Mouse (Mus musculus) intestine, embryonic 14.5 days (tissue): ENCODE measurements around the gene Zbtb20. TPM values are rescaled to one million over a fixed set of nuclear protein-coding genes. Genes with fewer than 3 reads are reported as not detected.
"Not testable (repeated sequence)": the region's sequence is repeated elsewhere in the genome, so short reads cannot be mapped to it uniquely, and the experiment has no call there.

Experiments used
- ATAC-seq: fragments of 200-750 bp; cut with Nextera tagmentation; replicated peaks from 2 replicates; pipeline ENCODE4 v1.8.0; 2017; ENCODE audit warnings: low read depth, moderate number of reproducible peaks, moderate TSS enrichment, moderate library complexity; ENCODE audit not compliant: low FRiP score, low TSS enrichment
- DNase-seq: peaks from one replicate; pipeline ENCODE4 v3.0.0-alpha.2; 2018; ENCODE audit warnings: low spot score
- H3K27ac ChIP-seq: fragments of 300-500 bp; sonication (generic); 2 replicates; pipeline ENCODE4 v1.5.1; 2014; ENCODE audit warnings: low read depth, mild to moderate bottlenecking, control low read depth
- H3K27me3 ChIP-seq: fragments of 300-500 bp; sonication (generic); replicated peaks from 2 replicates; pipeline ENCODE4 v1.6.1; 2014; ENCODE audit warnings: low read length, control low read depth; ENCODE audit not compliant: control insufficient read depth, insufficient read depth
- H3K36me3 ChIP-seq: fragments of 300-500 bp; sonication (generic); 2 replicates; pipeline ENCODE4 v1.6.1; 2014; ENCODE audit warnings: low read length, control low read depth; ENCODE audit not compliant: control insufficient read depth, insufficient read depth
- H3K4me1 ChIP-seq: fragments of 300-500 bp; sonication (generic); replicated peaks from 2 replicates; pipeline ENCODE4 v1.6.1; 2014; ENCODE audit warnings: low read length, control low read depth, mixed read lengths; ENCODE audit not compliant: control insufficient read depth, insufficient read depth
- H3K4me2 ChIP-seq: fragments of 300-500 bp; sonication (generic); 2 replicates; pipeline ENCODE4 v1.6.1; 2014; ENCODE audit warnings: low read length
- H3K4me3 ChIP-seq: fragments of 300-500 bp; sonication (generic); 2 replicates; pipeline ENCODE4 v1.5.1; 2014; ENCODE audit warnings: low read depth, low read length, control low read depth, mixed read lengths
- H3K9ac ChIP-seq: fragments of 300-500 bp; sonication (generic); 2 replicates; pipeline ENCODE4 v1.6.1; 2014; ENCODE audit warnings: mild to moderate bottlenecking, low read length
- H3K9me3 ChIP-seq: fragments of 300-500 bp; sonication (generic); 2 replicates; pipeline ENCODE4 v1.6.1; 2016; ENCODE audit warnings: low read length, control low read depth; ENCODE audit not compliant: control insufficient read depth
- WGBS: fragments of 180-500 bp; shearing (Covaris S2); extraction: QIAGEN DNeasy Blood & Tissue Kit; methylation state at CpG from one replicate; pipeline ENCODE4 v1.1.7; 2014; 5-methylcytosine and 5-hydroxymethylcytosine counted together
- polyA plus RNA-seq: library from polyadenylated mRNA; unstranded; fragments of >200 nt; fragmentation: Nextera tagmentation; extraction: Ambion mirVana; gene quantifications from 2 replicates; pipeline ENCODE4 v1.2.1, GENCODE M21; 2014

Zbtb20 gene
- polyA plus RNA-seq, 1 experiment from 2014 or later = 27.3 TPM

GRCm38 (mm10) chr16:42914457-42915085 lies 38.9 kb downstream of the Zbtb20 start:
- H3K27me3 ChIP-seq = no peaks in the 10 kb centered on the region
- 54% methylated on average over 8 of the region's 8 CpGs for WGBS
- no peaks in the 10 kb centered on the region for H3K36me3 ChIP-seq
- no peak for ATAC-seq
- no peaks in the 10 kb centered on the region for H3K9me3 ChIP-seq
- no peak overlapping the region for H3K9ac ChIP-seq
- H3K27ac ChIP-seq = no peak overlapping the region
- H3K4me2 ChIP-seq = no peak overlapping the region
- no peaks in the 10 kb centered on the region for H3K4me1 ChIP-seq
- peak; percentile 57 for DNase-seq
- no peak overlapping the region for H3K4me3 ChIP-seq

GRCm38 (mm10) chr16:42919992-42920760 lies 44.5 kb downstream of the Zbtb20 start:
- DNase-seq (no peak), ATAC-seq (no peak)
- Histone ChIP-seq H3K9ac (no peak overlapping the region), H3K4me2 (no peak overlapping the region), H3K4me1 (no peaks in the 10 kb centered on the region), H3K36me3 (no peaks in the 10 kb centered on the region), H3K4me3 (no peak overlapping the region), H3K9me3 (no peaks in the 10 kb centered on the region), H3K27ac (no peak overlapping the region), H3K27me3 (no peaks in the 10 kb centered on the region)
- WGBS = 88% methylated on average over 5 of the region's 5 CpGs

DNA sequence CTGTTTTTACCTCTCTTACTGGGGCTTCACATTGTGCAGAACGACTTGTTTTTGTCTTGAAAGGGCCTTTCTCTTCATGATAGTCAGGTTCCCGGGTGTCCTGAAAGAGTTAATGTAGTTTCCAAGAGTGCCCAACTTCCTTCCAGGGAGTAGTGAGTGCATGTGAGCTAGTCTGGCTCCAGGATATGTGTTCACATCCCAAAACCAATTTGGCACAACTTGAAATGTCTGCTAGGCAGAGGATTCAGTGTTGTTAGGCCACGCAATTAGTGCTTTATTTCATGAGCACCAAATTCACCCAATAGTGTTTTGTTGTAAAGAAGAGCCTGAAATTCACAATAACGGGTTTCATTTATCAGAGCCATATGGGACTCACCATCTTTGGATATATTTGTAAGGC lies 45.8 kb downstream of the Zbtb20 start:
- no peak overlapping the region for H3K4me3 ChIP-seq
- no peaks in the 10 kb centered on the region for H3K36me3 ChIP-seq
- DNase-seq = no peak
- no peak for ATAC-seq
- H3K9me3 ChIP-seq = no peaks in the 10 kb centered on the region
- no peak overlapping the region for H3K9ac ChIP-seq
- H3K27ac ChIP-seq = no peak overlapping the region
- WGBS = 65% methylated on average over 4 of the region's 4 CpGs
- no peaks in the 10 kb centered on the region for H3K27me3 ChIP-seq
- H3K4me1 ChIP-seq = no peaks in the 10 kb centered on the region
- no peak overlapping the region for H3K4me2 ChIP-seq

DNA sequence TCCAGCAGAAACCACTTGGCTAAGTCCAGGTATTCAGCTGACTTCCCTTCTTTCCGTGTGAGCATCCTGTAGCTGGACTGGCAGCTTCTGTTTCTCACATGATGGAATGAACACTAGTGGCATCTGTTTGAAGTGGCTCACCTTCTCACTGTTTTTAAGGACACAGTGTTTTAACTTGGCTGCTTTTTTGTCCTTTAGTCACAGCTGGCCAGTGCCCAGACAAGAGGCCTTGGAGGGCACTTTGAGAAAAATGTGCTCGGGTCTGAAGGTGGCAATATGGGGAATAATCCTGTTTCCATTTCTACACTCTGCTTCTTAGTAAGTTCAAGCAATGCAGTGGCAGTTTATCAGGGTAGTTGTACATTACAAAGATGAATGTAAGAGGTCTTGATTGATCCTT lies 62.5 kb downstream of the Zbtb20 start:
- no peak overlapping the region for H3K4me3 ChIP-seq
- DNase-seq (no peak), ATAC-seq (no peak)
- H3K4me2 ChIP-seq = no peak overlapping the region
- H3K4me1 ChIP-seq = no peaks in the 10 kb centered on the region
- no peaks in the 10 kb centered on the region for H3K27me3 ChIP-seq
- no peak overlapping the region for H3K27ac ChIP-seq
- no peak overlapping the region for H3K9ac ChIP-seq
- no peaks in the 10 kb centered on the region for H3K36me3 ChIP-seq
- no peaks in the 10 kb centered on the region for H3K9me3 ChIP-seq
- WGBS = 65% methylated on average over 2 of the region's 2 CpGs

DNA sequence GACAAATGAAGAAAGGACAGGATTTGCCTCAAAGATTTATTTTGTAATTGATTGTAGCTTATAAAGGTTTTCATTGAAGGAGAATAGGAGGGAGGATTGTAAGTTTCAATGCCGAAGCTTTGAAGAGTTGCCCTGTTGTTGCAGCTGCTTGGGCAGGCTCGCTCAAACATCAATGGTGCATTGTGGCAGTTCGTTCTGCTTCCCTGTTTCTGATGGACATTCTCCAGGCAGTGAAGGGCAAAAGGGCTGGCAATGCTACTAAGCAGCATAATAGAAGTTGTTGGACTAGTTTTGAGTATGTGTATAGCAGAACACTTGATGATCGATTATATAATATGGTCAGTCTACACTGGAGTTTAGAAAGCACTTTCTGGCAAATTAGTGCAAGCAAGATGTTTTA lies 71.3 kb downstream of the Zbtb20 start:
- Histone ChIP-seq H3K9ac (no peak overlapping the region), H3K9me3 (no peaks in the 10 kb centered on the region), H3K4me3 (no peak overlapping the region), H3K27me3 (no peaks in the 10 kb centered on the region), H3K4me2 (no peak overlapping the region), H3K27ac (no peak overlapping the region), H3K4me1 (no peaks in the 10 kb centered on the region), H3K36me3 (no peaks in the 10 kb centered on the region)
- DNase-seq (no peak), ATAC-seq (no peak)
- 64% methylated on average over 4 of the region's 4 CpGs for WGBS

GRCm38 (mm10) chr16:42955401-42955800 lies 79.7 kb downstream of the Zbtb20 start:
- H3K4me2 ChIP-seq, H3K4me3 ChIP-seq, H3K9ac ChIP-seq, H3K27me3 ChIP-seq, H3K36me3 ChIP-seq, H3K9me3 ChIP-seq, H3K27ac ChIP-seq, DNase-seq, ATAC-seq, H3K4me1 ChIP-seq: not testable (repeated sequence)
- 97% methylated on average over 17 of the region's 17 CpGs for WGBS

DNA sequence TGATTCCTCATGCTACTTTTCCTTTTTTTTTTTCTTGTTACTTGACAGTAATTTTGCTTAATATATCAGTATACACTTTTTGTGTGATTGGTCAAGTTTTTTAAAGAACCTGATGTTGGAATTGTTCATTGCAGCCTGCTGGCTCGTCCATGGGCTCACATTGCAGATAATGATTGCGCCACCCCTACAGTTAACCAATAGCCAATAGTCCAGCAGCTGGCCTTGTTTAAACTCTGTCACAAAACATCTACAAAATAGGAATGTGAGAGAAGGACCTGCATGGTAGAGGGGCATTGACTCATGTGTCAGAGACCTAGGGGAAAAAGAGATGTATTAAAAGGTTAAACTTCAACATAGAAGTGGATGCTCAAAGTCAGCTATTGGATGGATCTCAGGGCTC lies 97.2 kb downstream of the Zbtb20 start:
- DNase-seq (no peak), ATAC-seq (no peak)
- Histone ChIP-seq H3K9me3 (no peaks in the 10 kb centered on the region), H3K36me3 (no peaks in the 10 kb centered on the region), H3K4me3 (no peak overlapping the region), H3K27ac (no peak overlapping the region), H3K4me2 (no peak overlapping the region), H3K4me1 (no peaks in the 10 kb centered on the region), H3K9ac (no peak overlapping the region), H3K27me3 (no peaks in the 10 kb centered on the region)
- WGBS = 90% methylated on average over 2 of the region's 2 CpGs

DNA sequence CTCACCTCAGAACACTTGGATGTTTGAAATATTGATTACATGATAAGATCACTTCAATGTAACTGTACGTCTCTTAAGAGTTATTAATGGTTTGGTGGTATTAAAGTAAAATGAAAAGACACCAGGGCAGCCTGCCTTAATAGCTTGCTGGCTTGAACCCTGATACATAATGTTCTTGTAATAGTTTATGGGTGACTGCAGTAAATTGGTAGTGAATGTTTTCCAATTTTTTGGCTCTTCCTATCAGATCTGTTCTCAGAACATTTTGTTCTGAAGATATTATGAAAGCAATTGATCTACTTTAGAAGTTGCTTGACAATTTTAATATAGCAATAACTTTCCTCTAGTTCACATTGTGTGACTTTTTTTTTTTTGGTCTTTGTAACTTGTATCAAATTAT lies 123.2 kb downstream of the Zbtb20 start:
- Histone ChIP-seq H3K4me3 (no peak overlapping the region), H3K4me2 (no peak overlapping the region), H3K27ac (no peak overlapping the region), H3K9me3 (no peaks in the 10 kb centered on the region), H3K36me3 (no peaks in the 10 kb centered on the region), H3K4me1 (no peaks in the 10 kb centered on the region), H3K9ac (no peak overlapping the region), H3K27me3 (no peaks in the 10 kb centered on the region)
- 27% methylated on average over 1 of the region's 1 CpGs for WGBS
- no peak for ATAC-seq
- no peak for DNase-seq

DNA sequence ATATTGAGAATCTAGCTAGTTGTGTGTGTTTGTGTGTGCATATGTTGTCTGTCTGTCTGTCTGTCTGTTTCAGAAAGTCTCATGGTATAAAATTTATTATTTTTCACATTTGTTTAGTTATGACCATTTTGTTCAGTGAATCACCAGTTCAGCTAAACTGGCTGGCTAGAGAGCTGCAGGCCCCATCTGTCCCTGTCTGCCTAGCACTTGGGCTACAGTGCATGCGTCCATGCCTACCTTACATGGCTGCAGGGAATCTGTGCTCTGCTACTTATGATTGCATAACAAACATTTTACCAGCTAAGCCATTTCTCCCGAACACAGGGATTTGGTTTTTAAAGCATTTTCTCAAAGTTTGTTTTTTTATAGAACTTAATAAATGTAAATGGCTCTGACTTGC lies 150.7 kb downstream of the Zbtb20 start:
- ATAC-seq (no peak), DNase-seq (no peak)
- H3K27me3 ChIP-seq = no peaks in the 10 kb centered on the region
- H3K4me1 ChIP-seq = no peaks in the 10 kb centered on the region
- no peaks in the 10 kb centered on the region for H3K36me3 ChIP-seq
- H3K4me3 ChIP-seq = no peak overlapping the region
- H3K9ac ChIP-seq = no peak overlapping the region
- H3K4me2 ChIP-seq = no peak overlapping the region
- H3K27ac ChIP-seq = no peak overlapping the region
- H3K9me3 ChIP-seq = no peaks in the 10 kb centered on the region
- WGBS = 92% methylated on average over 2 of the region's 2 CpGs
